Mouse (Mus musculus): ENCODE results near the gene Dll1. TPM values are rescaled to one million over a fixed set of nuclear protein-coding genes. Genes with fewer than 3 reads are reported as not detected.

The Dll1 gene
- polyA plus RNA-seq, 1 experiment from 2014 or later: 3.5 TPM

DNA sequence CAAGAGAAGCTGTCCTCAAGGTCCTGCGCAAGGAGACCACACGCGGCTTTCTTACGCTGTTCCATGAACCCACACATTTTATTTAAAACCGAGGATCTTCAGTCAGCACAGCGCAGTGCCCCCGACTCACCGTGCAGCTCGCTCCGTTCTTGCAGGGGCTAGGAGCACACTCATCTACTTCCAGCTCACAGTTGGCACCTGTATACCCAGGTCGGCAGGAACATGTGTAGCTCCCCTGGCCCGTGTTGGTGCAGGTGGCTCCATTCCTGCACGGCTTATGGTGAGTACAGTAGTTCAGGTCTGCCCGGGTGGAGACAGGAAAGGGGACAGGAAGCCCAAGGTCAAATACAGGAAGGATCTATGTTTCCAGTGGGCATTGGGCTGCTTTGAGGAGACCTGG, 6.3 kb downstream of the Dll1 start:
- Histone ChIP-seq H3K4me2 (replicated peaks; ENCODE audit: low read depth) (no peak overlapping the region), H3K9ac (ENCODE audit: low read length) (no peak overlapping the region), H3K4me1 (replicated peaks; ENCODE audit: control insufficient read depth, insufficient read depth) (no peaks in the 10 kb centered on the region; the same call in 1 of the 2 replicates), H3K27ac (replicated peaks) (no peak overlapping the region), H3K27me3 (ENCODE audit: control insufficient read depth, insufficient read depth, low read length) (no peaks in the 10 kb centered on the region), H3K4me3 (ENCODE audit: low read depth, low read length) (no peak overlapping the region), H3K9me3 (ENCODE audit: control insufficient read depth, low read length) (no peaks in the 10 kb centered on the region), H3K36me3 (ENCODE audit: control insufficient read depth, insufficient read depth, low read length) (no peaks in the 10 kb centered on the region)
- WGBS: 88% methylated on average over 14 of the region's 14 CpGs
- DNase-seq (ENCODE audit: low spot score) (peak; percentile 11), ATAC-seq (ENCODE audit: low FRiP score, low TSS enrichment) (no peak)
- TF ChIP-seq CTCF (IDR thresholded peaks at IDR 0.05; ENCODE audit: low read depth): no peak
- no peak for TF ChIP-seq EP300 (optimal IDR thresholded peaks at IDR 0.05)

GRCm38 (mm10) chr17:15365650-15366049, 11.0 kb downstream of the Dll1 start:
- ATAC-seq (ENCODE audit: low FRiP score, low TSS enrichment) (peak; percentile 74; the same call in 1 of the 2 replicates), DNase-seq (ENCODE audit: low spot score) (peak; percentile 29)
- Histone ChIP-seq H3K36me3 (ENCODE audit: control insufficient read depth, insufficient read depth, low read length) (no peaks in the 10 kb centered on the region), H3K4me2 (replicated peaks; ENCODE audit: low read depth) (no peak overlapping the region), H3K27ac (replicated peaks) (peak overlapping the region; percentile 26; the same call in 1 of the 2 replicates), H3K9me3 (ENCODE audit: control insufficient read depth, low read length) (no peaks in the 10 kb centered on the region), H3K27me3 (ENCODE audit: control insufficient read depth, insufficient read depth, low read length) (no peaks in the 10 kb centered on the region), H3K9ac (ENCODE audit: low read length) (no peak overlapping the region), H3K4me3 (ENCODE audit: low read depth, low read length) (no peak overlapping the region), H3K4me1 (replicated peaks; ENCODE audit: control insufficient read depth, insufficient read depth) (no peaks in the 10 kb centered on the region)
- WGBS: 28% methylated on average over 5 of the region's 5 CpGs
- TF ChIP-seq EP300 (optimal IDR thresholded peaks at IDR 0.05) (no peak), CTCF (IDR thresholded peaks at IDR 0.05; ENCODE audit: low read depth) (no peak)

- Histone ChIP-seq H3K9me3 (ENCODE audit: control insufficient read depth, low read length) (no peaks in the 10 kb centered on the region), H3K27ac (replicated peaks) (no peak overlapping the region), H3K4me3 (ENCODE audit: low read depth, low read length) (no peak overlapping the region), H3K4me2 (replicated peaks; ENCODE audit: low read depth) (no peak overlapping the region), H3K4me1 (replicated peaks; ENCODE audit: control insufficient read depth, insufficient read depth) (no peaks in the 10 kb centered on the region), H3K36me3 (ENCODE audit: control insufficient read depth, insufficient read depth, low read length) (no peaks in the 10 kb centered on the region), H3K9ac (ENCODE audit: low read length) (no peak overlapping the region), H3K27me3 (ENCODE audit: control insufficient read depth, insufficient read depth, low read length) (no peaks in the 10 kb centered on the region)
- ATAC-seq (ENCODE audit: low FRiP score, low TSS enrichment) (no peak), DNase-seq (ENCODE audit: low spot score) (no peak)
- TF ChIP-seq EP300 (optimal IDR thresholded peaks at IDR 0.05) (no peak), CTCF (IDR thresholded peaks at IDR 0.05; ENCODE audit: low read depth) (no peak)
- WGBS: 47% methylated on average over 3 of the region's 3 CpGs
Measured at GRCm38 (mm10) chr17:15363656-15364055, 13.0 kb downstream of the Dll1 start.

- Histone ChIP-seq H3K4me1 (replicated peaks; ENCODE audit: control insufficient read depth, insufficient read depth) (no peaks in the 10 kb centered on the region; the same call in 1 of the 2 replicates), H3K9ac (ENCODE audit: low read length) (no peak overlapping the region), H3K27ac (replicated peaks) (no peak overlapping the region), H3K4me3 (ENCODE audit: low read depth, low read length) (no peak overlapping the region), H3K4me2 (replicated peaks; ENCODE audit: low read depth) (no peak overlapping the region), H3K36me3 (ENCODE audit: control insufficient read depth, insufficient read depth, low read length) (no peaks in the 10 kb centered on the region), H3K9me3 (ENCODE audit: control insufficient read depth, low read length) (no peaks in the 10 kb centered on the region), H3K27me3 (ENCODE audit: control insufficient read depth, insufficient read depth, low read length) (no peaks in the 10 kb centered on the region)
- ATAC-seq (ENCODE audit: low FRiP score, low TSS enrichment) (no peak), DNase-seq (ENCODE audit: low spot score) (no peak)
- TF ChIP-seq CTCF (IDR thresholded peaks at IDR 0.05; ENCODE audit: low read depth): no peak
- no peak for TF ChIP-seq EP300 (optimal IDR thresholded peaks at IDR 0.05)
- WGBS: 60% methylated on average over 3 of the region's 3 CpGs
Measured at GRCm38 (mm10) chr17:15357071-15357470, 19.6 kb downstream of the Dll1 start.

GRCm38 (mm10) chr17:15356526-15356925, 20.1 kb downstream of the Dll1 start:
- no peak overlapping the region for H3K4me3 ChIP-seq (ENCODE audit: low read depth, low read length)
- H3K36me3 ChIP-seq (ENCODE audit: control insufficient read depth, insufficient read depth, low read length): no peaks in the 10 kb centered on the region
- ATAC-seq (ENCODE audit: low FRiP score, low TSS enrichment) (no peak), DNase-seq (ENCODE audit: low spot score) (no peak)
- H3K9ac ChIP-seq (ENCODE audit: low read length): no peak overlapping the region
- H3K27ac ChIP-seq (replicated peaks): no peak overlapping the region
- no peaks in the 10 kb centered on the region for H3K27me3 ChIP-seq (ENCODE audit: control insufficient read depth, insufficient read depth, low read length)
- no peaks in the 10 kb centered on the region for H3K9me3 ChIP-seq (ENCODE audit: control insufficient read depth, low read length)
- no peaks in the 10 kb centered on the region; the same call in 1 of the 2 replicates for H3K4me1 ChIP-seq (replicated peaks; ENCODE audit: control insufficient read depth, insufficient read depth)
- H3K4me2 ChIP-seq (replicated peaks; ENCODE audit: low read depth): no peak overlapping the region
- TF ChIP-seq CTCF (IDR thresholded peaks at IDR 0.05; ENCODE audit: low read depth): no peak
- TF ChIP-seq EP300 (optimal IDR thresholded peaks at IDR 0.05): no peak
- 54% methylated on average over 5 of the region's 5 CpGs for WGBS

DNA sequence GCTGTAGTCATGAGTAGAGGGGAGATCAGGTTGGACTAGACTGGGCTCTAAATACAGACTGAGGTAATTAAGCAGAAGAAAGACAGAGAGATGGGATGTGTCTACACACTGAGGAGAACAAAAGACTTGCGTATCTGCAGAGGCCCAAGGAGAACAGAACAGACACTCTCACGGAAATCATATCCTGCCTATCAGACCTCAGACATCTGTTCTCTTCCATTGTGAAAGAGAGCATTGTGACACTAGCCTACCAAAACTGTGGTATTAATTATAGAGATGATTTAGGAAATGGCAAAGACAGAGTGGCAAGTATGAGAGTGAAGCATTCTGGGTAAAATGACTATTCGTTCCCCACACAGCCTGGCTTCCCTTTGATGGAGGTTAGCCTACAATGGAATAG, 21.6 kb downstream of the Dll1 start:
- Histone ChIP-seq H3K4me3 (ENCODE audit: low read depth, low read length) (no peak overlapping the region), H3K9me3 (ENCODE audit: control insufficient read depth, low read length) (no peaks in the 10 kb centered on the region), H3K36me3 (ENCODE audit: control insufficient read depth, insufficient read depth, low read length) (no peaks in the 10 kb centered on the region), H3K27ac (replicated peaks) (no peak overlapping the region), H3K4me1 (replicated peaks; ENCODE audit: control insufficient read depth, insufficient read depth) (no peaks in the 10 kb centered on the region; the same call in 1 of the 2 replicates), H3K4me2 (replicated peaks; ENCODE audit: low read depth) (no peak overlapping the region), H3K27me3 (ENCODE audit: control insufficient read depth, insufficient read depth, low read length) (no peaks in the 10 kb centered on the region), H3K9ac (ENCODE audit: low read length) (no peak overlapping the region)
- 94% methylated on average over 3 of the region's 3 CpGs for WGBS
- DNase-seq (ENCODE audit: low spot score) (no peak), ATAC-seq (ENCODE audit: low FRiP score, low TSS enrichment) (no peak)
- TF ChIP-seq CTCF (IDR thresholded peaks at IDR 0.05; ENCODE audit: low read depth) (no peak), EP300 (optimal IDR thresholded peaks at IDR 0.05) (no peak)
